Mouse (Mus musculus): ENCODE measurements at regions not wholly inside any gene's neighbourhood (a gene's known extent, or its start where the extent isn't known, plus 50 kb on each side); places are given as distances from the start of the nearest gene placed in this dataset.

DNA sequence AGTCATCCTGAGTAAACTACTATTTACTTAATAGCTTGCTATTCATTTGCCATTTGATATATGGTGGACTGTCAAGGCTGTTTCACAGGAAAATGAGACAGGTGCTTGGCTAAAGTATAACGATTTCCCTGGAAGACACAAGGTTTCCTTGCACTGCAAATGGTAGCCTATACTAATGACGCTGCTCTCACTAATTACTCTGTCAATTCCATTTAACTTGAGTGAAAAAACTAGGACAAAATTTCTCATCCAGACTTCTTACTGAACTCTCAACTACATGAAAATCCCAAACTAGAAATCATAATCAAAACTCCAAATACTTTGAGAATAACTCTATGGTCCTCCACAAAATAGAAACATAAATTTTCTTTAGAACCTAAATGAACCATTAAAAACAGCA lies 609.5 kb downstream of the Rapgef2 start:
- no peak for DNase-seq (ENCODE audit: low spot score)
- Histone ChIP-seq H3K4me3 (ENCODE audit: low read depth, low read length) (no peak overlapping the region), H3K9ac (ENCODE audit: low read length) (no peak overlapping the region), H3K27me3 (ENCODE audit: control insufficient read depth, insufficient read depth, low read length) (no peaks in the 10 kb centered on the region), H3K9me3 (ENCODE audit: control insufficient read depth, low read length) (no peaks in the 10 kb centered on the region), H3K27ac (ENCODE audit: low read depth, low read length) (no peak overlapping the region), H3K36me3 (ENCODE audit: control insufficient read depth, insufficient read depth, low read length) (no peaks in the 10 kb centered on the region), H3K4me2 (ENCODE audit: low read depth, low read length, severe bottlenecking) (no peak overlapping the region), H3K4me1 (replicated peaks; ENCODE audit: control insufficient read depth, insufficient read depth, low read length) (no peaks in the 10 kb centered on the region)
- ATAC-seq (replicated peaks; ENCODE audit: low FRiP score): no peak
- 88% methylated on average over 2 of the region's 2 CpGs for WGBS

DNA sequence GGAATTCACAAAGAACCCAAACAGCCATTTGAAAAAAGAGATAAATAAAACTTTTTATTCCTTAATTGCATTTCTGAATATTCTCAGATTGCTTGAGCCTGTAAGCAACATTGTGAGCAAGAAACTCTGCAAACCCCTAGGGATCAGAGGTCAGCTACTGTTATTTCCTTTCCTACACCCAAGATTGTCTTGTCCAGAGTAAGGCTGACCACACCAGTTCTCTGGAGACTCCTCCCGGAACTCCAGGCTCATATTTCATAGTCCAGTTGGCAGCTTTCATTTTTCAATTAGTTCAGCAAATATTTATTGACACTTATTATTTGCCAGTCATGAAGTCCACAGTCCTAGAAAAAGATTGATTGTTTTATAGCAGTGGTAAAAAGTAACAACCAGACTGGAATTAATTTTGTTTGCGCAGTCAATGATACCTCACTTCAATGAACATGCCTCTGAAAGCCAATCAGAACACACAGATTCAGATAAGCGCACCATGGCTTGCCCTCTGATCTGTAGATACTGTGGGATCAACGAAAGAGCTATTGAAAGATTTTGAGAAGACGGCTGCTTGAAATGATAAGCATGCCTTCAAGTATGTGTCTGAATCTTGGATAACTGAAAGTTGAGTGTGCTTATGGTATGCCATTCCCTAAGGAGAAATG lies 611.7 kb downstream of the Rapgef2 start:
- Histone ChIP-seq H3K4me3 (ENCODE audit: low read depth, low read length) (no peak overlapping the region), H3K27me3 (ENCODE audit: control insufficient read depth, insufficient read depth, low read length) (no peaks in the 10 kb centered on the region), H3K4me2 (ENCODE audit: low read depth, low read length, severe bottlenecking) (no peak overlapping the region), H3K9me3 (ENCODE audit: control insufficient read depth, low read length) (no peaks in the 10 kb centered on the region), H3K27ac (ENCODE audit: low read depth, low read length) (no peak overlapping the region), H3K4me1 (replicated peaks; ENCODE audit: control insufficient read depth, insufficient read depth, low read length) (no peaks in the 10 kb centered on the region), H3K36me3 (ENCODE audit: control insufficient read depth, insufficient read depth, low read length) (no peaks in the 10 kb centered on the region), H3K9ac (ENCODE audit: low read length) (no peak overlapping the region)
- 89% methylated on average over 5 of the region's 5 CpGs for WGBS
- no peak for ATAC-seq (replicated peaks; ENCODE audit: low FRiP score)
- DNase-seq (ENCODE audit: low spot score): no peak

DNA sequence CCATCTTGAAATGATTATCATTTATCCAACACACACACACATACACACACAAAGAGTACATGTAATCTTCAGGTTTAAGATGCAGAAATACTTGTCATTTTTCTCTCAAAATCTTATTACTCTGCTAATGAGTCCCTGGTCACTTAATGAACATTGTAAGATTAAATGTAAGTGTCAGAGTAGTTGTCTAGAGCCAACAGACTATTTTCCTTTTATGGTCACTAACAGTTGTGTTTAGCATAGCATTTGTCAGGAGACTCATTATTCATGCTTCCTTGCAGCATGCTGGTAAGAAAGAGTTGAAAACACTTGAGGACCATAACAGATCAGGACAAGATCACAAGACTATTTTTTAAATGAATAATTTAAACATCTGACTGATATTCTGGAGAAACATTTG lies 618.3 kb downstream of the Rapgef2 start:
- H3K4me3 ChIP-seq (ENCODE audit: low read depth, low read length): no peak overlapping the region
- ATAC-seq (replicated peaks; ENCODE audit: low FRiP score) (no peak), DNase-seq (ENCODE audit: low spot score) (no peak)
- H3K27ac ChIP-seq (ENCODE audit: low read depth, low read length): no peak overlapping the region
- H3K27me3 ChIP-seq (ENCODE audit: control insufficient read depth, insufficient read depth, low read length): no peaks in the 10 kb centered on the region
- H3K9me3 ChIP-seq (ENCODE audit: control insufficient read depth, low read length): no peaks in the 10 kb centered on the region
- H3K4me2 ChIP-seq (ENCODE audit: low read depth, low read length, severe bottlenecking): no peak overlapping the region
- no peak overlapping the region for H3K9ac ChIP-seq (ENCODE audit: low read length)
- H3K36me3 ChIP-seq (ENCODE audit: control insufficient read depth, insufficient read depth, low read length): no peaks in the 10 kb centered on the region
- no peaks in the 10 kb centered on the region for H3K4me1 ChIP-seq (replicated peaks; ENCODE audit: control insufficient read depth, insufficient read depth, low read length)

DNA sequence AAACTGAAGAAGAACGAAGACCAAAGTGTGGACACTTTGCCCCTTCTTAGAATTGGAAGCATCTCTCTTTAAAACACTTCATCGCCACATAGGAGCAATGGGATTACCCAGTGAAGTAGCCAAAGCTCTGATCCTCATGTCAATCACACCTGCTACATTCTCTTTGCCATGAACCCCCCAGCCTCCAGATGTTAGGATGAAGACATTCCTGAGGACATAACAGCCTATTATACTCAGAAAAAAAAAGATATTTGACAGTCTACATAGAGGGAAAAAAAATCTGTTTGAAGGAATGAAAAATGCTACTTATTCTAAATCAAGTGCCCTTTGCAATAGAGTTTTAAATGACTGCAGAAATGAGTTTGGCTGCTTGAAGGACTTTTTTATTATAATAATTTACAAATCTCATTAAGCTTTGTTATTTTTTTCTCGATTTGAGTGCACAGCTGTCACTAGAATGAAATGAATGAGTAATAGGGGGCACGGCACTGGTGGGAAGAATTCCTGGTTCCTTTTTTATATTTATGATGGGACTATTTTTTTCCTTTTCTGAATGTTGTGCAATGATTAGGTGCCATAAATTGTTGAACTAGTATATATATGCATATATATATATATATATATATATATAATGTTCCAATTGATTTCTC lies 618.8 kb downstream of the Rapgef2 start:
- no peak overlapping the region for H3K9ac ChIP-seq (ENCODE audit: low read length)
- no peaks in the 10 kb centered on the region for H3K27me3 ChIP-seq (ENCODE audit: control insufficient read depth, insufficient read depth, low read length)
- no peaks in the 10 kb centered on the region for H3K4me1 ChIP-seq (replicated peaks; ENCODE audit: control insufficient read depth, insufficient read depth, low read length)
- H3K4me2 ChIP-seq (ENCODE audit: low read depth, low read length, severe bottlenecking): no peak overlapping the region
- WGBS: 90% methylated on average over 4 of the region's 4 CpGs
- no peak overlapping the region for H3K27ac ChIP-seq (ENCODE audit: low read depth, low read length)
- no peak for ATAC-seq (replicated peaks; ENCODE audit: low FRiP score)
- no peak for DNase-seq (ENCODE audit: low spot score)
- no peak overlapping the region for H3K4me3 ChIP-seq (ENCODE audit: low read depth, low read length)
- H3K9me3 ChIP-seq (ENCODE audit: control insufficient read depth, low read length): no peaks in the 10 kb centered on the region
- no peaks in the 10 kb centered on the region for H3K36me3 ChIP-seq (ENCODE audit: control insufficient read depth, insufficient read depth, low read length)

DNA sequence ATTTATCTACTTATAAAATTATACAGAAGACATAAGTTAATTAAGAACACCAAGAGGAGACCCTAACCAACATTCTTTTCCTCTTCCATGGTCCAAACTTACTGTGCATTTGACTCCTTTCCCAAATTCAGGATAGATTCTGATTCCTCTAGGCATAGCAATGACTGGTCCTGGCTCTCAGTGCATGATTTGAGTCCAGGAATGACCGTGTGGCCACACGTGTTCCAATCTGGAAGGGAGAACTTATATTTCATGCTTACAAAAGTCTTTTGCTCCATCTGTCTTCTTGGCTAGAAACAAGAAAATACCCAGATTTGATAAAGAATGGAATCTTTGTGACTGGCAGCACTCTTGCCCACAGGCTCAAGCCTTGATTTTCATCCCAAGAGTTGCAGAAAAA lies 638.2 kb downstream of the Rapgef2 start:
- Histone ChIP-seq H3K4me3 (ENCODE audit: low read depth, low read length) (no peak overlapping the region), H3K9ac (ENCODE audit: low read length) (no peak overlapping the region), H3K36me3 (ENCODE audit: control insufficient read depth, insufficient read depth, low read length) (no peaks in the 10 kb centered on the region), H3K4me1 (replicated peaks; ENCODE audit: control insufficient read depth, insufficient read depth, low read length) (no peaks in the 10 kb centered on the region), H3K9me3 (ENCODE audit: control insufficient read depth, low read length) (no peaks in the 10 kb centered on the region), H3K27ac (ENCODE audit: low read depth, low read length) (no peak overlapping the region), H3K4me2 (ENCODE audit: low read depth, low read length, severe bottlenecking) (no peak overlapping the region), H3K27me3 (ENCODE audit: control insufficient read depth, insufficient read depth, low read length) (no peaks in the 10 kb centered on the region)
- ATAC-seq (replicated peaks; ENCODE audit: low FRiP score) (no peak), DNase-seq (ENCODE audit: low spot score) (no peak)
- 97% methylated on average over 2 of the region's 2 CpGs for WGBS

DNA sequence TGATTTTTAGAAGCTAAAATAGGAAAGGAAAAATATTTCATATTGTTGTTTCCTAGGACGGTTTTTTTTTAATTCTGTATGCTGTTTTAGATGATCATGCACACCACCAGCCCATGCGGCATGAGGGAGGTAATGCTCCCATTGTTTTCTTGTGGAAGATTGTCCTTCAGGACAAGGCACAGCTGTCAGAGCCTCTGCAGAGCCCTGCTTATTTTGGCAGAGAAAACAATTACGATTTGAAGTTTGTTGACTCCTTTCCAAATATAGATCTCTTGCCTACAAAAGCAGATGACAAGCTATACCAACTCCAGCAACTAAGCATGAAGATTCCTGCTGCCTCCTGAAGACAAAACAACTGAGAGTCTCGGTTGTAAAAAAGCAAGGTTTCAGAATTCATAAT lies 650.9 kb downstream of the Rapgef2 start:
- no peak overlapping the region for H3K27ac ChIP-seq (ENCODE audit: low read depth, low read length)
- ATAC-seq (replicated peaks; ENCODE audit: low FRiP score): no peak
- 68% methylated on average over 4 of the region's 4 CpGs for WGBS
- DNase-seq (ENCODE audit: low spot score): no peak
- no peaks in the 10 kb centered on the region for H3K4me1 ChIP-seq (replicated peaks; ENCODE audit: control insufficient read depth, insufficient read depth, low read length)
- H3K4me3 ChIP-seq (ENCODE audit: low read depth, low read length): no peak overlapping the region
- H3K4me2 ChIP-seq (ENCODE audit: low read depth, low read length, severe bottlenecking): no peak overlapping the region
- H3K9ac ChIP-seq (ENCODE audit: low read length): no peak overlapping the region
- no peaks in the 10 kb centered on the region for H3K27me3 ChIP-seq (ENCODE audit: control insufficient read depth, insufficient read depth, low read length)
- no peaks in the 10 kb centered on the region for H3K36me3 ChIP-seq (ENCODE audit: control insufficient read depth, insufficient read depth, low read length)
- H3K9me3 ChIP-seq (ENCODE audit: control insufficient read depth, low read length): peaks cover 4% of the 10 kb centered on the region; the same call in 1 of the 2 replicates

DNA sequence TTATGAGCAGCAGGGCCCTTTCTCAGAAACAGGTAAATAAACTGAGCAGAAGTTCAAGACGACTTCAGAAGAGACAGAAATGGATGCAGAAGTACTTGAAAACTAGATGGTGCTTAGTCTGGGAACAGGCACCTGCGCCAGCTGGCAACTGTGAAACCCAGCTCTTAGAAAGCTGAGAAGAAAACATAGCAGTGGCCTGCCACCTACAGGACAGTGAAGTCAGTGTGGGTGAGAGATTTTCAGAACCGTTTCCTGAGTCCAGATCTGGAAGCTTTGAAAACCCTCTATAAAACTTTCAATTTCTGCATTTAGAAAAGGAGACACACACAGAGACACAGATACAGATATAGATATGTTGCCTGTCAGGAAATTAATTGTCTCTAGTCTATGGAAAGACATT lies 667.4 kb downstream of the Rapgef2 start:
- Histone ChIP-seq H3K36me3 (ENCODE audit: control insufficient read depth, insufficient read depth, low read length) (no peaks in the 10 kb centered on the region), H3K9ac (ENCODE audit: low read length) (no peak overlapping the region), H3K9me3 (ENCODE audit: control insufficient read depth, low read length) (no peaks in the 10 kb centered on the region), H3K4me1 (replicated peaks; ENCODE audit: control insufficient read depth, insufficient read depth, low read length) (no peaks in the 10 kb centered on the region), H3K27me3 (ENCODE audit: control insufficient read depth, insufficient read depth, low read length) (no peaks in the 10 kb centered on the region), H3K4me2 (ENCODE audit: low read depth, low read length, severe bottlenecking) (no peak overlapping the region), H3K27ac (ENCODE audit: low read depth, low read length) (no peak overlapping the region), H3K4me3 (ENCODE audit: low read depth, low read length) (no peak overlapping the region)
- 43% methylated on average over 3 of the region's 3 CpGs for WGBS
- no peak for ATAC-seq (replicated peaks; ENCODE audit: low FRiP score)
- DNase-seq (ENCODE audit: low spot score): peak; percentile 53

DNA sequence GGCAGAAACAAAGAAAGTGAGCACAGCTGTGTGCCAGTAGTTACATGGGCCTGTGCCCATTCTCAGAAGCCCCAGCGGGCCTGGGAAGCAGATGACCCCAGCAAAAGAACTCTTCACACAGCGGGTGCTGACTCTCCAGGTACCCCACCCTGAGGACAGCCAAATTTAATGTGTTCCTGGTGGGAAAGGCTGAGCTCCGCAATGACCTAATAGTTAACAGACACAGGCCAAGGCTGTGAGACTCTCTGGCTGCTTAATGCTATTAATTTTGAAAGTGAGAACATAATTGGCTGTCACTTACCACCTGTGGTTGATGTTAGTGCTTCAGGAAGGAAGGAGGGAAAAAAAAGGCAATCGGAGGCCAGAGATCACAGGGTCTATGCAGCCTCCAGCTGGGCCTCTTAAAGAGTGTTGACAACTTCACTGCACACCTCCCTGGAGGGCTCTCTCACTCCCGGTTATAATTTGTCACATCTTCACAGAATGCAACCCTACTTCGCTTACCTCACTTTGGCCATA lies 691.5 kb downstream of the Rapgef2 start:
- no peaks in the 10 kb centered on the region for H3K36me3 ChIP-seq (ENCODE audit: control insufficient read depth, insufficient read depth, low read length)
- no peak overlapping the region for H3K4me3 ChIP-seq (ENCODE audit: low read depth, low read length)
- H3K9ac ChIP-seq (ENCODE audit: low read length): no peak overlapping the region
- H3K4me1 ChIP-seq (replicated peaks; ENCODE audit: control insufficient read depth, insufficient read depth, low read length): no peaks in the 10 kb centered on the region; the same call in 1 of the 2 replicates
- DNase-seq (ENCODE audit: low spot score) (peak; percentile 54), ATAC-seq (replicated peaks; ENCODE audit: low FRiP score) (peak; percentile 75)
- H3K9me3 ChIP-seq (ENCODE audit: control insufficient read depth, low read length): no peaks in the 10 kb centered on the region
- H3K4me2 ChIP-seq (ENCODE audit: low read depth, low read length, severe bottlenecking): no peak overlapping the region
- H3K27me3 ChIP-seq (ENCODE audit: control insufficient read depth, insufficient read depth, low read length): no peaks in the 10 kb centered on the region
- 31% methylated on average over 6 of the region's 6 CpGs for WGBS
- H3K27ac ChIP-seq (ENCODE audit: low read depth, low read length): no peak overlapping the region

DNA sequence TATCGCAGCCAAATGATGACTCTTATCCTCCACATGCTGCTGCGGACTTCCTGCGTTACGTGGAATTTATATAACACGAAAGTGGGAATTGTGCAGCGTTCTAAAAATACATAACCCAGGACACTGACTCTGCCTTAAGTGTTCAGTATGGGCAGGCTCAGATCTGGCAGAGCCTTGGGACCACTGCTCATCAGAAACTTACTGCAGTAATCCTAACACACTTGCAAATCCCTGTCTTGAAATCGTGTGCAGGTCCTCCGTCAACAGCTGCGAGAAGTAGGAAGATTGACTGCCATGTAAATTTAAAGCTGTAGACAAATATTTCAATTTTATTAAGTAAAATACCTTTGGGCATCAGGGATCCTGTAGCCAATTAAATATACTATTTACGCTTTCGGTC lies 692.0 kb downstream of the Rapgef2 start:
- no peak overlapping the region for H3K4me3 ChIP-seq (ENCODE audit: low read depth, low read length)
- no peak overlapping the region for H3K4me2 ChIP-seq (ENCODE audit: low read depth, low read length, severe bottlenecking)
- no peaks in the 10 kb centered on the region for H3K36me3 ChIP-seq (ENCODE audit: control insufficient read depth, insufficient read depth, low read length)
- H3K9ac ChIP-seq (ENCODE audit: low read length): no peak overlapping the region
- H3K27me3 ChIP-seq (ENCODE audit: control insufficient read depth, insufficient read depth, low read length): no peaks in the 10 kb centered on the region
- ATAC-seq (replicated peaks; ENCODE audit: low FRiP score): no peak
- H3K4me1 ChIP-seq (replicated peaks; ENCODE audit: control insufficient read depth, insufficient read depth, low read length): no peaks in the 10 kb centered on the region; the same call in 1 of the 2 replicates
- no peaks in the 10 kb centered on the region for H3K9me3 ChIP-seq (ENCODE audit: control insufficient read depth, low read length)
- WGBS: 77% methylated on average over 11 of the region's 11 CpGs
- H3K27ac ChIP-seq (ENCODE audit: low read depth, low read length): no peak overlapping the region
- no peak for DNase-seq (ENCODE audit: low spot score)

Data from forebrain, embryonic 11.5 days (tissue).